Mouse (Mus musculus): ENCODE measurements around the gene Tmem17. TPM values are rescaled to one million over a fixed set of nuclear protein-coding genes. Genes with fewer than 3 reads are reported as not detected.

Gene Tmem17
- polyA plus RNA-seq, 1 experiment, result 4.1 TPM

- H3K27ac ChIP-seq (ENCODE audit: control insufficient read depth, insufficient read depth, low read depth, low read length), result no peak overlapping the region
- TF ChIP-seq CTCF (IDR thresholded peaks at IDR 0.05; ENCODE audit: control insufficient read depth, insufficient read depth, insufficient replicate concordance, low read depth, low read length) (no peak), POLR2A (IDR thresholded peaks at IDR 0.05; ENCODE audit: control insufficient read depth, low read depth, low read length) (no peak)
- no peaks in the 10 kb centered on the region for H3K27me3 ChIP-seq (ENCODE audit: control insufficient read depth, insufficient read depth, low read length)
- H3K4me1 ChIP-seq (ENCODE audit: control insufficient read depth, insufficient read depth, low read length), result no peaks in the 10 kb centered on the region
- no peak overlapping the region for H3K4me3 ChIP-seq (ENCODE audit: control insufficient read depth, low read depth, low read length)
- H3K36me3 ChIP-seq (ENCODE audit: control insufficient read depth, insufficient read depth, low read length), result no peaks in the 10 kb centered on the region
Measured at GRCm38 (mm10) chr11:22524606-22525005, 12.7 kb downstream of the Tmem17 start.

GRCm38 (mm10) chr11:22540600-22540999 lies 28.7 kb downstream of the Tmem17 start:
- Histone ChIP-seq H3K4me1 (ENCODE audit: control insufficient read depth, insufficient read depth, low read length) (no peaks in the 10 kb centered on the region), H3K36me3 (ENCODE audit: control insufficient read depth, insufficient read depth, low read length) (no peaks in the 10 kb centered on the region), H3K27ac (ENCODE audit: control insufficient read depth, insufficient read depth, low read depth, low read length) (no peak overlapping the region), H3K4me3 (ENCODE audit: control insufficient read depth, low read depth, low read length) (no peak overlapping the region), H3K27me3 (ENCODE audit: control insufficient read depth, insufficient read depth, low read length) (no peaks in the 10 kb centered on the region)
- TF ChIP-seq POLR2A (IDR thresholded peaks at IDR 0.05; ENCODE audit: control insufficient read depth, low read depth, low read length) (no peak), CTCF (IDR thresholded peaks at IDR 0.05; ENCODE audit: control insufficient read depth, insufficient read depth, insufficient replicate concordance, low read depth, low read length) (no peak)

- no peaks in the 10 kb centered on the region for H3K4me1 ChIP-seq (ENCODE audit: control insufficient read depth, insufficient read depth, low read length)
- no peaks in the 10 kb centered on the region for H3K36me3 ChIP-seq (ENCODE audit: control insufficient read depth, insufficient read depth, low read length)
- H3K27me3 ChIP-seq (ENCODE audit: control insufficient read depth, insufficient read depth, low read length), result no peaks in the 10 kb centered on the region
- H3K27ac ChIP-seq (ENCODE audit: control insufficient read depth, insufficient read depth, low read depth, low read length), result no peak overlapping the region
- no peak overlapping the region for H3K4me3 ChIP-seq (ENCODE audit: control insufficient read depth, low read depth, low read length)
- TF ChIP-seq CTCF (IDR thresholded peaks at IDR 0.05; ENCODE audit: control insufficient read depth, insufficient read depth, insufficient replicate concordance, low read depth, low read length) (no peak), POLR2A (IDR thresholded peaks at IDR 0.05; ENCODE audit: control insufficient read depth, low read depth, low read length) (no peak)
Measured at GRCm38 (mm10) chr11:22560061-22560460, 48.2 kb downstream of the Tmem17 start.

GRCm38 (mm10) chr11:22560503-22561328 lies 48.8 kb downstream of the Tmem17 start:
- H3K36me3 ChIP-seq (ENCODE audit: control insufficient read depth, insufficient read depth, low read length), result no peaks in the 10 kb centered on the region
- H3K4me3 ChIP-seq (ENCODE audit: control insufficient read depth, low read depth, low read length), result no peak overlapping the region
- no peaks in the 10 kb centered on the region for H3K27me3 ChIP-seq (ENCODE audit: control insufficient read depth, insufficient read depth, low read length)
- TF ChIP-seq POLR2A (IDR thresholded peaks at IDR 0.05; ENCODE audit: control insufficient read depth, low read depth, low read length), result no peak
- no peak for TF ChIP-seq CTCF (IDR thresholded peaks at IDR 0.05; ENCODE audit: control insufficient read depth, insufficient read depth, insufficient replicate concordance, low read depth, low read length)
- H3K4me1 ChIP-seq (ENCODE audit: control insufficient read depth, insufficient read depth, low read length), result no peaks in the 10 kb centered on the region
- no peak overlapping the region for H3K27ac ChIP-seq (ENCODE audit: control insufficient read depth, insufficient read depth, low read depth, low read length)

GRCm38 (mm10) chr11:22561329-22561592 lies 49.4 kb downstream of the Tmem17 start:
- TF ChIP-seq CTCF (IDR thresholded peaks at IDR 0.05; ENCODE audit: control insufficient read depth, insufficient read depth, insufficient replicate concordance, low read depth, low read length) (no peak), POLR2A (IDR thresholded peaks at IDR 0.05; ENCODE audit: control insufficient read depth, low read depth, low read length) (no peak)
- Histone ChIP-seq H3K4me1 (ENCODE audit: control insufficient read depth, insufficient read depth, low read length) (no peaks in the 10 kb centered on the region), H3K4me3 (ENCODE audit: control insufficient read depth, low read depth, low read length) (no peak overlapping the region), H3K27me3 (ENCODE audit: control insufficient read depth, insufficient read depth, low read length) (no peaks in the 10 kb centered on the region), H3K36me3 (ENCODE audit: control insufficient read depth, insufficient read depth, low read length) (no peaks in the 10 kb centered on the region), H3K27ac (ENCODE audit: control insufficient read depth, insufficient read depth, low read depth, low read length) (no peak overlapping the region)

DNA sequence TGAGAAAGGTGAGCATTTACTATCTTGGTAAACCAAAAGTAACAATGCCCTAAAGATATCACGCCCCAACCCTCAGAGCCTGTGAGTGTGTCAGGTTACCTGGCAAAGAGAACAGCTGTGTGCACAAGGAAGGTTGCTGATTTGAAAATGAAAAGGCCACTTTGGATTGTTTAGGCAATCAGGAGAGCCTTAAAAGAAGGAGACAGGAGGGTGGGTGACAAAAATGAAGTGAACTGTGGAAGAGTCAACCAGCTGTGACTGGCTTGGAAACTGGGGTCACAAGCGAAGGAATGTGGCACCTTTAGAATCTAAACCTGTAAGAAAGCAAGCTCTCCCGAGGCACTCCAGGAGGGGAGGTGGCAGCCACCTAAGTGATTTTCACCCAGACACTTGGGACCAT lies 51.8 kb downstream of the Tmem17 start:
- Histone ChIP-seq H3K4me1 (ENCODE audit: control insufficient read depth, insufficient read depth, low read length) (no peaks in the 10 kb centered on the region), H3K4me3 (ENCODE audit: control insufficient read depth, low read depth, low read length) (no peak overlapping the region), H3K36me3 (ENCODE audit: control insufficient read depth, insufficient read depth, low read length) (no peaks in the 10 kb centered on the region), H3K27ac (ENCODE audit: control insufficient read depth, insufficient read depth, low read depth, low read length) (no peak overlapping the region), H3K27me3 (ENCODE audit: control insufficient read depth, insufficient read depth, low read length) (no peaks in the 10 kb centered on the region)
- no peak for TF ChIP-seq POLR2A (IDR thresholded peaks at IDR 0.05; ENCODE audit: control insufficient read depth, low read depth, low read length)
- no peak for TF ChIP-seq CTCF (IDR thresholded peaks at IDR 0.05; ENCODE audit: control insufficient read depth, insufficient read depth, insufficient replicate concordance, low read depth, low read length)

- Histone ChIP-seq H3K27me3 (ENCODE audit: control insufficient read depth, insufficient read depth, low read length) (no peaks in the 10 kb centered on the region), H3K4me1 (ENCODE audit: control insufficient read depth, insufficient read depth, low read length) (no peaks in the 10 kb centered on the region), H3K27ac (ENCODE audit: control insufficient read depth, insufficient read depth, low read depth, low read length) (no peak overlapping the region), H3K4me3 (ENCODE audit: control insufficient read depth, low read depth, low read length) (no peak overlapping the region), H3K36me3 (ENCODE audit: control insufficient read depth, insufficient read depth, low read length) (no peaks in the 10 kb centered on the region)
- TF ChIP-seq CTCF (IDR thresholded peaks at IDR 0.05; ENCODE audit: control insufficient read depth, insufficient read depth, insufficient replicate concordance, low read depth, low read length), result no peak
- no peak for TF ChIP-seq POLR2A (IDR thresholded peaks at IDR 0.05; ENCODE audit: control insufficient read depth, low read depth, low read length)
Measured at GRCm38 (mm10) chr11:22564676-22565075, 52.8 kb downstream of the Tmem17 start.

Other genes with a start within 250 kb of the Tmem17 start
- gene Ehbp1, start 169.8 kb upstream of the Tmem17 start, polyA plus RNA-seq (2012; rRNA removed), result 9.7 and 13.1 TPM in 2 replicates